Mouse (Mus musculus) stomach, embryonic 14.5 days (tissue): ENCODE data around the gene Deup1. TPM values are rescaled to one million over a fixed set of nuclear protein-coding genes. Genes with fewer than 3 reads are reported as not detected.

Source experiments
- ATAC-seq: fragments of 200-750 bp; cut with Nextera tagmentation; 2 replicates; pipeline ENCODE4 v1.8.0; 2017; ENCODE audit warnings: low read depth, moderate TSS enrichment; ENCODE audit not compliant: insufficient number of reproducible peaks, insufficient read depth, low FRiP score
- H3K27ac ChIP-seq: fragments of 300-500 bp; sonication (generic); 2 replicates; pipeline ENCODE4 v1.5.1; 2014; ENCODE audit warnings: mild to moderate bottlenecking, low read length, moderate library complexity, mixed read lengths
- H3K27me3 ChIP-seq: fragments of 300-500 bp; sonication (generic); 2 replicates; pipeline ENCODE4 v1.6.1; 2014; ENCODE audit warnings: low read length, control low read depth, mixed read lengths; ENCODE audit not compliant: control insufficient read depth, insufficient read depth
- H3K36me3 ChIP-seq: fragments of 300-500 bp; sonication (generic); 2 replicates; pipeline ENCODE4 v1.6.1; 2014; ENCODE audit warnings: mild to moderate bottlenecking, control low read depth, low read length, moderate library complexity, mixed read lengths; ENCODE audit not compliant: control insufficient read depth, insufficient read depth
- H3K4me1 ChIP-seq: fragments of 300-500 bp; sonication (generic); 2 replicates; pipeline ENCODE4 v1.6.1; 2014; ENCODE audit warnings: low read length, control low read depth, mixed read lengths; ENCODE audit not compliant: control insufficient read depth, insufficient read depth
- H3K4me2 ChIP-seq: fragments of 300-500 bp; sonication (generic); replicated peaks from 2 replicates; pipeline ENCODE4 v1.6.1; 2014; ENCODE audit warnings: low read depth, low read length, control low read depth
- H3K4me3 ChIP-seq: fragments of 300-500 bp; sonication (generic); 2 replicates; pipeline ENCODE4 v1.5.1; 2014; ENCODE audit warnings: low read depth, low read length, control low read depth
- H3K9ac ChIP-seq: fragments of 300-500 bp; sonication (generic); replicated peaks from 2 replicates; pipeline ENCODE4 v1.6.1; 2014; ENCODE audit warnings: low read depth, mild to moderate bottlenecking, control low read depth, low read length, moderate library complexity, mixed read lengths
- H3K9me3 ChIP-seq: fragments of 300-500 bp; sonication (generic); 2 replicates; pipeline ENCODE4 v1.6.1; 2016; ENCODE audit warnings: low read depth, low read length, control low read depth; ENCODE audit not compliant: control insufficient read depth
- whole genome bisulfite sequencing: fragments of 180-500 bp; shearing (Covaris S2); extraction: QIAGEN DNeasy Blood & Tissue Kit; methylation state at CpG from one replicate; pipeline ENCODE4 v1.1.7; 2014; 5-methylcytosine and 5-hydroxymethylcytosine counted together
- polyA plus RNA-seq: library from polyadenylated mRNA; unstranded; fragments of >200 nt; fragmentation: Nextera tagmentation; extraction: Ambion mirVana; gene quantifications from 2 replicates; pipeline ENCODE4 v1.2.1, GENCODE M21; 2014

Deup1 gene
- polyA plus RNA-seq, 1 experiment from 2014 or later: 0.55 TPM

- Histone ChIP-seq H3K4me3 (no peak overlapping the region), H3K27me3 (no peaks in the 10 kb centered on the region), H3K27ac (no peak overlapping the region), H3K4me2 (no peak overlapping the region), H3K9me3 (no peaks in the 10 kb centered on the region), H3K9ac (no peak overlapping the region), H3K36me3 (no peaks in the 10 kb centered on the region), H3K4me1 (peaks cover 20% of the 10 kb centered on the region)
- ATAC-seq: no peak
- 91% methylated on average over 2 of the region's 2 CpGs for WGBS
Measured at GRCm38 (mm10) chr9:15534110-15534509, 93.6 kb downstream of the Deup1 start.

- Histone ChIP-seq H3K36me3 (no peaks in the 10 kb centered on the region), H3K4me2 (no peak overlapping the region), H3K27me3 (no peaks in the 10 kb centered on the region), H3K9ac (no peak overlapping the region), H3K4me1 (peaks cover 26% of the 10 kb centered on the region), H3K27ac (no peak overlapping the region), H3K4me3 (no peak overlapping the region), H3K9me3 (no peaks in the 10 kb centered on the region)
- ATAC-seq: no peak
- 72% methylated on average over 11 of the region's 11 CpGs for WGBS
Measured at GRCm38 (mm10) chr9:15533336-15534070, 94.2 kb downstream of the Deup1 start.

GRCm38 (mm10) chr9:15531204-15531603 lies 96.5 kb downstream of the Deup1 start:
- Histone ChIP-seq H3K9me3 (no peaks in the 10 kb centered on the region), H3K27ac (no peak overlapping the region), H3K27me3 (no peaks in the 10 kb centered on the region), H3K9ac (no peak overlapping the region), H3K36me3 (no peaks in the 10 kb centered on the region), H3K4me3 (no peak overlapping the region), H3K4me2 (no peak overlapping the region), H3K4me1 (peaks cover 28% of the 10 kb centered on the region)
- 41% methylated on average over 5 of the region's 5 CpGs for WGBS
- ATAC-seq: no peak

GRCm38 (mm10) chr9:15529965-15530320 lies 97.8 kb downstream of the Deup1 start:
- no peak overlapping the region for H3K9ac ChIP-seq
- no peak overlapping the region for H3K4me2 ChIP-seq
- H3K27me3 ChIP-seq: no peaks in the 10 kb centered on the region
- H3K4me3 ChIP-seq: no peak overlapping the region
- 71% methylated on average over 2 of the region's 2 CpGs for WGBS
- no peaks in the 10 kb centered on the region for H3K36me3 ChIP-seq
- ATAC-seq: no peak
- peaks cover 35% of the 10 kb centered on the region for H3K4me1 ChIP-seq
- H3K27ac ChIP-seq: peak overlapping the region; percentile 67; the same call in 1 of the 2 replicates
- no peaks in the 10 kb centered on the region for H3K9me3 ChIP-seq

- H3K27me3 ChIP-seq: no peaks in the 10 kb centered on the region
- no peak overlapping the region for H3K4me2 ChIP-seq
- no peaks in the 10 kb centered on the region for H3K36me3 ChIP-seq
- 53% methylated on average over 8 of the region's 8 CpGs for WGBS
- H3K4me3 ChIP-seq: no peak overlapping the region
- H3K9me3 ChIP-seq: no peaks in the 10 kb centered on the region
- peak overlapping the region; percentile 67; the same call in 1 of the 2 replicates for H3K27ac ChIP-seq
- no peak overlapping the region for H3K9ac ChIP-seq
- peaks cover 36% of the 10 kb centered on the region for H3K4me1 ChIP-seq
- ATAC-seq: peak; percentile 50
Measured at GRCm38 (mm10) chr9:15529275-15529964, 98.3 kb downstream of the Deup1 start.

- ATAC-seq: no peak
- no peaks in the 10 kb centered on the region for H3K9me3 ChIP-seq
- no peaks in the 10 kb centered on the region for H3K27me3 ChIP-seq
- 52% methylated on average over 7 of the region's 7 CpGs for WGBS
- H3K4me1 ChIP-seq: peaks cover 36% of the 10 kb centered on the region
- H3K9ac ChIP-seq: no peak overlapping the region
- H3K4me2 ChIP-seq: no peak overlapping the region
- no peak overlapping the region; the same call in 1 of the 2 replicates for H3K27ac ChIP-seq
- no peak overlapping the region for H3K4me3 ChIP-seq
- no peaks in the 10 kb centered on the region for H3K36me3 ChIP-seq
Measured at GRCm38 (mm10) chr9:15528368-15528767, 99.4 kb downstream of the Deup1 start.

- no peaks in the 10 kb centered on the region for H3K36me3 ChIP-seq
- no peak overlapping the region for H3K4me2 ChIP-seq
- H3K4me1 ChIP-seq: peaks cover 36% of the 10 kb centered on the region
- H3K9ac ChIP-seq: no peak overlapping the region
- no peaks in the 10 kb centered on the region for H3K9me3 ChIP-seq
- WGBS: 60% methylated on average over 6 of the region's 6 CpGs
- no peak for ATAC-seq
- H3K4me3 ChIP-seq: no peak overlapping the region
- no peaks in the 10 kb centered on the region for H3K27me3 ChIP-seq
- H3K27ac ChIP-seq: no peak overlapping the region; the same call in 1 of the 2 replicates
Measured at GRCm38 (mm10) chr9:15527846-15528245, 99.9 kb downstream of the Deup1 start.

- H3K4me2 ChIP-seq: no peak overlapping the region
- WGBS: 74% methylated on average over 7 of the region's 7 CpGs
- no peak overlapping the region for H3K9ac ChIP-seq
- H3K9me3 ChIP-seq: no peaks in the 10 kb centered on the region
- no peaks in the 10 kb centered on the region for H3K27me3 ChIP-seq
- peaks cover 36% of the 10 kb centered on the region for H3K4me1 ChIP-seq
- no peak for ATAC-seq
- no peak overlapping the region for H3K4me3 ChIP-seq
- H3K36me3 ChIP-seq: no peaks in the 10 kb centered on the region
- H3K27ac ChIP-seq: no peak overlapping the region
Measured at GRCm38 (mm10) chr9:15526539-15526938, 101.2 kb downstream of the Deup1 start.
